Mouse (Mus musculus): Measurements from ENCODE around the gene Noct. TPM values are rescaled to one million over a fixed set of nuclear protein-coding genes. Genes with fewer than 3 reads are reported as not detected.

Noct gene
- polyA plus RNA-seq, 1 experiment from 2014 or later, result 29.0 TPM

DNA sequence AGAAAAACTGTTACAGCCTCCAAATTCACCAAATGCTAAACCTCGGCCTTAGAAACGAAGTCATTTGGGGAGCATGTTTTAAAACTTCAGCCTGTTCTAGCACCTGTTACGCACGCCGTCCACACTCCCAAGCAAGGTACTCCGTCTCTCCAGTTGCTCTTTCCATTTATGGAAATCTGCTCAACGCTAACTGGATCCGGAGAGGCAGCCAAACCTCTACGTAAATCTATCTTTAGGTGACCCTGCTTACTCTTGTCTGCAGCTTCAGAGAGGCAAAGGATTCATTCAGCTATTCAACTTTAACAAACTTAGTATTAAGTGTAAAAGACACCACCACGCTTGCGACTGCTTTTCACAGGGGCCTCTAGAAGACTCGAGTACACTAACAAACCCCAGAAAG is 44.2 kb downstream of the Noct start:
- no peak for ATAC-seq

DNA sequence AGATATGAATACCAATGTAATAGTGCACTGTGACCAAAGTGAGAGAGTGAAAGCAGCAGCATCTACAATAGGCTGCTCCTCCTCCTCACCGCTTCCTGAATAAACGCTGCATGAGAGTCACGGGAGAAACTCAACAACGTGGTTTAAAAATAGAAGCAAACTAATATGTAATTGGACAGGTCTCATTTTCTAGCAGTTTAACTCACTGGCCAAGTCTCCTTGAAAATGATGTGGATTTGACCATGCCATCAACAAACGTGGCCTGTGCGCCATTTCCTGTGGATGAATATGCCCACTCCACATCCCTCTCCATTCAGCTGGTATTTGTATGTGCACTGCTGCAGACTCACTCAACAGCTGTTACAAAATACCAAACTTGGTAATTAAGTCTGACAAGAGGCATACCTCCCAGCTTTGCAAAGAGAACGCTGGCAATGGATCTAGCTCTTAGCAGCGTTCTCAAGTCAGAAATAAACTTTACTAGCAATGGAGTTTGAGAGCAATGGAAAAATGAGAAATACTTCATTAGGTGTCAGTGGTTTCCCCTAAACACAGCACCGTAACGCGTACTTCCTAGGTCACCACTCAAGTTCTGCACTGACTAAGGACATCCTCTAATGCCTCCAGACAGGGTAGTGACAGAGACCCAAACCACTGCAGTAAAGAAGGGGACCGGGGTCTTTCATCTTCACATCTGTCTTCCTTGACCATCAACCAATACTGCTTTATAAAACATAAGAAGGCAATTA is 46.0 kb downstream of the Noct start:
- peaks cover under 1% of the 10 kb centered on the region; the same call in 1 of the 2 replicates for H3K36me3 ChIP-seq (ENCODE audit: control insufficient read depth, insufficient read depth, low read length)
- H3K4me1 ChIP-seq (ENCODE audit: control insufficient read depth, insufficient read depth, low read length), result peaks cover 6% of the 10 kb centered on the region
- H3K27me3 ChIP-seq (ENCODE audit: control insufficient read depth, insufficient read depth, low read depth, low read length), result no peaks in the 10 kb centered on the region
- no peak overlapping the region for H3K4me3 ChIP-seq (ENCODE audit: low read depth, low read length)
- 91% methylated on average over 12 of the region's 12 CpGs for WGBS
- no peak overlapping the region for H3K4me2 ChIP-seq (ENCODE audit: low read length)
- no peak for ATAC-seq
- H3K27ac ChIP-seq (ENCODE audit: low read length), result no peak overlapping the region
- H3K9me3 ChIP-seq (replicated peaks; ENCODE audit: control insufficient read depth, low read length, poor library complexity, severe bottlenecking), result no peaks in the 10 kb centered on the region
- H3K9ac ChIP-seq (ENCODE audit: low read depth, low read length), result no peak overlapping the region

More for the DNA sequence above, 44.2 kb downstream of the Noct start:
- Histone ChIP-seq H3K4me3 (ENCODE audit: low read depth, low read length) (no peak overlapping the region), H3K36me3 (ENCODE audit: control insufficient read depth, insufficient read depth, low read length) (peaks cover 6% of the 10 kb centered on the region), H3K4me2 (ENCODE audit: low read length) (no peak overlapping the region), H3K4me1 (ENCODE audit: control insufficient read depth, insufficient read depth, low read length) (no peaks in the 10 kb centered on the region), H3K27ac (ENCODE audit: low read length) (no peak overlapping the region), H3K9me3 (replicated peaks; ENCODE audit: control insufficient read depth, low read length, poor library complexity, severe bottlenecking) (no peaks in the 10 kb centered on the region), H3K9ac (ENCODE audit: low read depth, low read length) (no peak overlapping the region), H3K27me3 (ENCODE audit: control insufficient read depth, insufficient read depth, low read depth, low read length) (no peaks in the 10 kb centered on the region)
- 89% methylated on average over 12 of the region's 12 CpGs for WGBS

DNA sequence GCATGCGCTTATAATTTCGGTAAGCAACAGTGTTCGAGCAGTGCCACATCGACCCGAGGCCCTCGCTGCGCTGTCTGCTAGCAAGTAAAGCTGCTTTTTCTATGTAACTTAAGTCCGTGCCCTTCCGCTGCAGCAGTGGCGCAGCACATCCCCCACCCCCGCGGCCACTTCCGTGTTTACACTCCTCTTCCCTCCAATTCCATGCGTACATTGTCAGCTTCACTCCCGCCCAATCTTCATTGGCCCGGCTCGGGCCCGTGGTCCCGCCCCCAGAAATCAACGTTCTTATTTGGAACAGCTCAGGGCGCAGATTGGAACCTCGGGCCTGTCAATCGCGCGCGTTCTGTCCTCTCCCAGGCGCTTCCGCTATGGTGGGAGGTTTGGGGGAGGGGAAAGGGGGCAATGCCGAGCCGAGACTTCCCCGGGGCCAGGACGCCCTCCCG is 51.7 kb downstream of the Noct start:
- Histone ChIP-seq H3K4me2 (ENCODE audit: low read length) (peak overlapping the region; percentile 74), H3K9me3 (replicated peaks; ENCODE audit: control insufficient read depth, low read length, poor library complexity, severe bottlenecking) (no peaks in the 10 kb centered on the region), H3K36me3 (ENCODE audit: control insufficient read depth, insufficient read depth, low read length) (no peaks in the 10 kb centered on the region), H3K27me3 (ENCODE audit: control insufficient read depth, insufficient read depth, low read depth, low read length) (no peaks in the 10 kb centered on the region), H3K4me3 (ENCODE audit: low read depth, low read length) (peak overlapping the region; percentile 97), H3K4me1 (ENCODE audit: control insufficient read depth, insufficient read depth, low read length) (peaks cover 14% of the 10 kb centered on the region), H3K9ac (ENCODE audit: low read depth, low read length) (peak overlapping the region; percentile 84), H3K27ac (ENCODE audit: low read length) (peak overlapping the region; percentile 88)
- WGBS, result under 1% methylated on average over 31 of the region's 33 CpGs
- peak; percentile 98 for ATAC-seq

DNA sequence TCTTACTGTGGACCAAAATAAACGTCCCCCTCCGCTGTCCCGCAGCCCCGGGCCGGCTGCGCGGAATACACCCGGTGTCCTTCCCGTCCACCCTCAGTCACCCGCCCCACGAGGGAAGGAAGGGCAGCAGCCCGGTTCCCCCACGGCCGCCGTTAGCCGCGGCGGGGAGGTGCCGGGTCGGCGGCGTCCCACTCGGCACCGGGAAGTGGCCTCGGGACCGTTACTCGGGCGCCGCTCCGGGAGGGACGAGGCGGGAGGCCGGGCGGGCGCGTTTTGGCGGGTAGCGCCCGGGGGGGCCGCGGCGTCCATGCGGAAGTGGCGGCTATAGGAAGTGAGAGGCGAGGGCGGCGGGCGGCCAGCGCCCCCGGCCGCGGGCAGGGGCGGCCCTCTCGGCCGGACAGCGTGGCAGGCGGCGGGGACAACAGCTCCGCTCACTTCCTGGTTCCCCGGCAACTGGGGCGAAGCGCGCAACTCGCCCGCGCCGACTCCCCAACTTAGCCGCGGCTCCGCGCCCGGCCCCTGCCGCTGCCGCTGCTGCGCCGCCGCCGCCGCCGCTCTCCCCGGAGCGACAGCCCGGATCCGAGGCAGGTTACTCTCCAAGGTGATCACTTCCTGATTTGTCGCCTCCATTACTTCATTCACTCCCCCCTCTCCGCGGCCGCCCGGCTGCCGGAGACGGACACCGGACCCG is 52.3 kb downstream of the Noct start:
- H3K4me3 ChIP-seq (ENCODE audit: low read depth, low read length), result peak overlapping the region; percentile 97
- WGBS, result under 1% methylated on average over 85 of the region's 93 CpGs

DNA sequence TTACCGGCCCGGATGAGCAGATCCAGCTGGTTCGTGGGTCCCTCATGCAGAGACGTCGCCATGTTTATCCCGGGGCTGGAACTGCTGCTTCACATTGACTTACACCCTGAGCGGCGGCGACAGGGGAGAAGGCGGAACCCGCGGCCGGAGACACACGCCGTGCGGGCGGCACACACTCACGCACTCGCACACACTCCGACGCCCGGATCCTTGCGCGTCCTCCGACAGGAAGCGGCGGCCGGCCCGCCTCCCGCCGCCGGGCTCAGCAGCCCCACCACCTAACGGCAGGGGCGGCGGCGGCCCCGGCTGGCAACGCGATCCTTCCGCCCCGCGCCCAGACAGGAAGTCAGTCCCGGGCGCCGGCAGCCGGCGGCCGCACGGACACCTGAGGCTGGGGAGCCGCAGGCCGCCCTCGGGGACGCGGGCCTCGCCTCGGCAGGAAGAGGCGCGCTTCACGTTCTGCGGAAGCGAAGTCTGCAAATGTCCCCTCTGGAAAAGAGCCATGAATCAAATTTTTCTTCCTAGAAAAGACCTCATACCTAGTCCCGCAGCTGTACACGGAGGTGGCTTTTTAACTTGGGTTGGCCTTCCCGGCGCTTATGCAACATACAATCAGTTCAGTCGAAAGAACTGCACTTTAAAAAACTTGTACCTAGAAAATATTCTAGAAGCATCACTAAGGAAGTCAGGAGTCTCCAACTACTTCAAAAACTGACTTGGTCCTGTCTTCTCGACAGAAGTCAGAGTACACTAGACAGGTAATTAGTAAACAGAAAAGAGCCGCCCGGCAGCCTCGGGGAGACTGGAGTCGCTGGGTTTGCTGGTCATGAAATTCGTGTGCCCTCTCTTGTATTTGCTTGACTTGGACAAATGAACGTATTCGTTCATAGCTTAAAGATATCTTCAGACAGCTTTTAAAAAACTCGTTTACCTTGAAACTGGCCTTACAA is 53.2 kb downstream of the Noct start:
- Histone ChIP-seq H3K4me2 (ENCODE audit: low read length) (peak overlapping the region; percentile 62), H3K27me3 (ENCODE audit: control insufficient read depth, insufficient read depth, low read depth, low read length) (no peaks in the 10 kb centered on the region), H3K4me1 (ENCODE audit: control insufficient read depth, insufficient read depth, low read length) (peaks cover 14% of the 10 kb centered on the region), H3K27ac (ENCODE audit: low read length) (peak overlapping the region; percentile 88), H3K36me3 (ENCODE audit: control insufficient read depth, insufficient read depth, low read length) (no peaks in the 10 kb centered on the region), H3K9ac (ENCODE audit: low read depth, low read length) (peak overlapping the region; percentile 84), H3K9me3 (replicated peaks; ENCODE audit: control insufficient read depth, low read length, poor library complexity, severe bottlenecking) (no peaks in the 10 kb centered on the region), H3K4me3 (ENCODE audit: low read depth, low read length) (peak overlapping the region; percentile 97)
- under 1% methylated on average over 69 of the region's 75 CpGs for WGBS
- peak; percentile 67 for ATAC-seq

More for the DNA sequence above, 52.3 kb downstream of the Noct start:
- Histone ChIP-seq H3K36me3 (ENCODE audit: control insufficient read depth, insufficient read depth, low read length) (no peaks in the 10 kb centered on the region), H3K27me3 (ENCODE audit: control insufficient read depth, insufficient read depth, low read depth, low read length) (no peaks in the 10 kb centered on the region), H3K27ac (ENCODE audit: low read length) (peak overlapping the region; percentile 88), H3K9ac (ENCODE audit: low read depth, low read length) (peak overlapping the region; percentile 84), H3K4me2 (ENCODE audit: low read length) (peak overlapping the region; percentile 62), H3K4me1 (ENCODE audit: control insufficient read depth, insufficient read depth, low read length) (peaks cover 14% of the 10 kb centered on the region), H3K9me3 (replicated peaks; ENCODE audit: control insufficient read depth, low read length, poor library complexity, severe bottlenecking) (no peaks in the 10 kb centered on the region)
- peak; percentile 66 for ATAC-seq

DNA sequence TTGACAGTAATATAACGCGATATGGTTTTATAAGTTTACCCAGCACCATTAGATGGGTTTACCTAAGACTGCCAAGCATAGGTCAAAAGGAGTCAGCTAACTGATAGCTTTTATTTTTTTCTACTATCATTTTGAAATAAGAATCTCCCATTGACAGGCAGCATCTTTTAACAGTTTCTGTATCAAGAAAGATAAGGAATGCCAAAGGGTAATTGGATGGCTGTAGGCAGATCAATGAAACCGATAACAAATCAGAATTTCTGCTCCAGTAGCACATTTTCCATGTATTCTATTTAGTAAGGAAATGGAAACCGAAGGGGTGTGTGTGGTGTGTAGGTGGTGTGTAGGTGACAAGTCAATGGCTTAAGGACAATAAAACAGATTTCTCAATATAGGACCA is 54.2 kb downstream of the Noct start:
- 76% methylated on average over 4 of the region's 4 CpGs for WGBS
- no peak overlapping the region for H3K9ac ChIP-seq (ENCODE audit: low read depth, low read length)
- peaks cover 14% of the 10 kb centered on the region for H3K4me1 ChIP-seq (ENCODE audit: control insufficient read depth, insufficient read depth, low read length)
- H3K4me2 ChIP-seq (ENCODE audit: low read length), result no peak overlapping the region
- ATAC-seq, result no peak
- H3K9me3 ChIP-seq (replicated peaks; ENCODE audit: control insufficient read depth, low read length, poor library complexity, severe bottlenecking), result no peaks in the 10 kb centered on the region
- no peak overlapping the region for H3K4me3 ChIP-seq (ENCODE audit: low read depth, low read length)
- H3K36me3 ChIP-seq (ENCODE audit: control insufficient read depth, insufficient read depth, low read length), result no peaks in the 10 kb centered on the region
- H3K27ac ChIP-seq (ENCODE audit: low read length), result no peak overlapping the region
- H3K27me3 ChIP-seq (ENCODE audit: control insufficient read depth, insufficient read depth, low read depth, low read length), result no peaks in the 10 kb centered on the region

DNA sequence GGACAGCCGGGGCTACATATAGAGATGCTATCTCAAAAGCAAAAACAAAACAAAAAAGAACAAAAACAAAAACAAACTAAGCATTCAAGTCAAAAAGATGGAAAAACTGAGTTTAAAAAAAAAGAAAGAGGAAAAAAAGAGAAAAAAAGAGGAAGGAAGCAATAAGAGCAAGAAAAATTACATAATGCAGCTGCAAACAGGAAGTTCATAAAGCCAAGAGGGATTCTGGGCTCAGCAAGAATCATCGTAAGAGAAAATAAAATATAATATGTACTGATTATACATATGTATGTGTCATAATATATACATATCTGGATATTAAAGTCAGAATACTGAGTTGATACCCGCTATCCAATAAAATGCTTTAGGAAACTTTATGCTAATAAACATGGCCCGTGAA is 57.5 kb downstream of the Noct start:
- no peak overlapping the region for H3K4me2 ChIP-seq (ENCODE audit: low read length)
- H3K4me3 ChIP-seq (ENCODE audit: low read depth, low read length), result no peak overlapping the region
- H3K9me3 ChIP-seq (replicated peaks; ENCODE audit: control insufficient read depth, low read length, poor library complexity, severe bottlenecking), result no peaks in the 10 kb centered on the region
- H3K4me1 ChIP-seq (ENCODE audit: control insufficient read depth, insufficient read depth, low read length), result peaks cover 6% of the 10 kb centered on the region
- 95% methylated on average over 4 of the region's 4 CpGs for WGBS
- ATAC-seq, result no peak
- H3K36me3 ChIP-seq (ENCODE audit: control insufficient read depth, insufficient read depth, low read length), result 0 out of 2 replicates have a peak, but pooled peaks cover 2% of the 10 kb centered on the region
- no peak overlapping the region for H3K9ac ChIP-seq (ENCODE audit: low read depth, low read length)
- no peaks in the 10 kb centered on the region for H3K27me3 ChIP-seq (ENCODE audit: control insufficient read depth, insufficient read depth, low read depth, low read length)
- no peak overlapping the region for H3K27ac ChIP-seq (ENCODE audit: low read length)

DNA sequence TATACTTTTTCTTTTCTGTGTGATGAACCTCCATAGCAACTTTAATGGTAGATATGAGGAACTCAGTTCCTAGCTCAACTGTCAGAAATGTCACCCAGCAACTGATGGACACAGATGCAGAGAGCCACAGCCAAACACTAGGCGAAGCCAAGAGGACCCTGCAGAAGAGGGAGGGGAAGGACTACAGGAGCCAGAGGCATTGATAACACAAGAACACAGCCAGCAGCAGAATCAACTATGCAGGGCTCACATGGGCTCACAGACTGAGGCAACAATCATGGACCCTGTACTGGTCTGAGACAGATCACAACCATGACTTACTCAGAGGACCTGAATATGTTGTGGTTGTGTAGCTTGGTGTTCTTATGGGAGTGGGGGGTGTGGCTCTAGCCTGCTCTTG is 60.1 kb downstream of the Noct start:
- H3K9ac ChIP-seq (ENCODE audit: low read depth, low read length), result no peak overlapping the region
- ATAC-seq, result no peak
- H3K4me3 ChIP-seq (ENCODE audit: low read depth, low read length), result no peak overlapping the region

More for the DNA sequence above, 60.1 kb downstream of the Noct start:
- H3K4me2 ChIP-seq (ENCODE audit: low read length), result no peak overlapping the region
- no peak overlapping the region for H3K27ac ChIP-seq (ENCODE audit: low read length)
- H3K36me3 ChIP-seq (ENCODE audit: control insufficient read depth, insufficient read depth, low read length), result 0 out of 2 replicates have a peak, but pooled peaks cover 2% of the 10 kb centered on the region
- 79% methylated on average over 1 of the region's 1 CpGs for WGBS
- no peaks in the 10 kb centered on the region for H3K4me1 ChIP-seq (ENCODE audit: control insufficient read depth, insufficient read depth, low read length)
- no peaks in the 10 kb centered on the region for H3K27me3 ChIP-seq (ENCODE audit: control insufficient read depth, insufficient read depth, low read depth, low read length)
- H3K9me3 ChIP-seq (replicated peaks; ENCODE audit: control insufficient read depth, low read length, poor library complexity, severe bottlenecking), result no peaks in the 10 kb centered on the region
